Mouse (Mus musculus) lung, embryonic 15.5 days (tissue): ENCODE results near the gene Igsf3. TPM values are rescaled to one million over a fixed set of nuclear protein-coding genes. Genes with fewer than 3 reads are reported as not detected.
A peak's percentile ranks its signal among the peaks of the same experiment; 100 is the strongest.
"Not testable (repeated sequence)": the region's sequence is repeated elsewhere in the genome, so short reads cannot be mapped to it uniquely, and the experiment has no call there.

Experiments used
- ATAC-seq: fragments of 200-750 bp; cut with Nextera tagmentation; 2 replicates; pipeline ENCODE4 v1.8.0; 2017; ENCODE audit warnings: moderate number of reproducible peaks, borderline replicate concordance; ENCODE audit not compliant: low FRiP score, low TSS enrichment; ENCODE audit errors: extremely low read depth
- H3K27ac ChIP-seq: fragments of 300-500 bp; sonication (generic); 2 replicates; pipeline ENCODE4 v1.5.1; 2015; ENCODE audit warnings: moderate library complexity, mild to moderate bottlenecking, inconsistent platforms
- H3K27me3 ChIP-seq: fragments of 300-500 bp; sonication (generic); 2 replicates; pipeline ENCODE4 v1.6.1; 2015; ENCODE audit warnings: inconsistent platforms
- H3K36me3 ChIP-seq: fragments of 300-500 bp; sonication (generic); 2 replicates; pipeline ENCODE4 v1.6.1; 2015; ENCODE audit warnings: inconsistent platforms
- H3K4me1 ChIP-seq: fragments of 300-500 bp; sonication (generic); 2 replicates; pipeline ENCODE4 v1.6.1; 2015; ENCODE audit warnings: inconsistent platforms
- H3K4me2 ChIP-seq: fragments of 300-500 bp; sonication (generic); 2 replicates; pipeline ENCODE4 v1.6.1; 2015; ENCODE audit warnings: inconsistent platforms, mild to moderate bottlenecking, moderate library complexity
- H3K4me3 ChIP-seq: fragments of 300-500 bp; sonication (generic); 2 replicates; pipeline ENCODE4 v1.5.1; 2015; ENCODE audit warnings: mild to moderate bottlenecking, inconsistent platforms
- H3K9ac ChIP-seq: fragments of 300-500 bp; sonication (generic); 2 replicates; pipeline ENCODE4 v1.6.1; 2015; ENCODE audit warnings: inconsistent platforms
- H3K9me3 ChIP-seq: fragments of 300-500 bp; sonication (generic); 2 replicates; pipeline ENCODE4 v1.6.1; 2016; ENCODE audit warnings: inconsistent platforms
- WGBS: fragments of 180-500 bp; shearing (Covaris S2); methylation state at CpG from one replicate; pipeline ENCODE4 v1.1.7; 2015; 5-methylcytosine and 5-hydroxymethylcytosine counted together
- polyA plus RNA-seq: library from polyadenylated mRNA; unstranded; fragments of >200 nt; fragmentation: Nextera tagmentation; extraction: Ambion mirVana; gene quantifications from 2 replicates; pipeline ENCODE4 v1.2.1, GENCODE M21; 2015

Igsf3 gene
- polyA plus RNA-seq, 1 experiment from 2014 or later: 41.3 TPM

DNA sequence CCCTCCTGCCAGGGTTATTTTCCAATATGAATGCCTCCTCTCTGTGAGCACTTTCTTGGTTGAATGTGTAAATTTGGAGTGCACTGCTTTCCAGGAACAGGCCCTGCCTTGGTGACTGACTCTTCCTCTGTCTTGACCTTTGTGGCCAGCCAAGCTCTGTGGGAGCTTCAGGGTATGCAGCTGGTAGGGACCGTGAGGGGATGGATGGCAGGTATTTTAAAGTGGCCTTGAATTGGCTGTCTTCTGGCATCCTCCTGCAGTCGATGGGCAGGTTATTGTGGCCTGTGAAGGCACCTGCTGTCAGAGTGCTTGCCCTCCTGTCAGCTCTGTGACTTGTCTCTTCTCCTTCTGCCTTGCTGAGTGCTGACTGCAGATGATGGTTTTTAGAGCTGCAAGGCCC, 33.3 kb downstream of the Igsf3 start:
- Histone ChIP-seq H3K9ac (no peak overlapping the region), H3K27me3 (no peaks in the 10 kb centered on the region), H3K27ac (peak overlapping the region; percentile 77), H3K4me1 (peaks cover 76% of the 10 kb centered on the region), H3K4me2 (no peak overlapping the region), H3K36me3 (no peaks in the 10 kb centered on the region), H3K4me3 (no peak overlapping the region), H3K9me3 (no peaks in the 10 kb centered on the region)
- ATAC-seq: no peak
- 38% methylated on average over 2 of the region's 2 CpGs for WGBS

GRCm38 (mm10) chr3:101410745-101411144, 33.9 kb downstream of the Igsf3 start:
- no peak for ATAC-seq
- 36% methylated on average over 3 of the region's 3 CpGs for WGBS
- H3K27ac ChIP-seq: peak overlapping the region; percentile 77

GRCm38 (mm10) chr3:101411626-101412025, 34.7 kb downstream of the Igsf3 start:
- 66% methylated on average over 3 of the region's 3 CpGs for WGBS
- no peak for ATAC-seq
- no peaks in the 10 kb centered on the region for H3K36me3 ChIP-seq
- no peak overlapping the region for H3K4me3 ChIP-seq
- H3K27ac ChIP-seq: no peak overlapping the region; the same call in 1 of the 2 replicates
- H3K4me1 ChIP-seq: peaks cover 66% of the 10 kb centered on the region
- H3K4me2 ChIP-seq: no peak overlapping the region
- no peaks in the 10 kb centered on the region for H3K27me3 ChIP-seq
- no peak overlapping the region for H3K9ac ChIP-seq
- no peaks in the 10 kb centered on the region for H3K9me3 ChIP-seq

More at GRCm38 (mm10) chr3:101410745-101411144, 33.9 kb downstream of the Igsf3 start:
- Histone ChIP-seq H3K4me3 (no peak overlapping the region), H3K27me3 (no peaks in the 10 kb centered on the region), H3K9ac (no peak overlapping the region), H3K4me1 (peaks cover 75% of the 10 kb centered on the region), H3K9me3 (no peaks in the 10 kb centered on the region), H3K4me2 (no peak overlapping the region), H3K36me3 (no peaks in the 10 kb centered on the region)

DNA sequence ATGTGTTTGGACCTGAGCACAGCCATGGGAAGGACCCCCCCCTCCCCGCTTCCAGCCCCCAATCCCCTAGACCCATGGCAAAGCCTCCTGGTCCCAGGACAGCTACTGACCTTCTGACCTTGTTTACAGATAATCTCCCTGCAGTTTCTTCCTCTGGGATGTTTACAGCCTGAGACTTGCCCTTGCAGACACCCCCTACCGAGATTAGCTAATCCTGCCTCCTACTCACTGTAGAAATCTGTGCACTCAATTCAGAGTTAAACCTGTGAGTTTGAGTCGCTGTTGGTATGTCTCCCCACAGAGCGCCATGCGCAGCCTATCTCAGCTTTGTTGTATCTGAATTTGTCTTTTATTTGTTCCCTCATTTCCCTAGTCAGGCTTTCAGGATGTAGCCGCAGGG, 35.2 kb downstream of the Igsf3 start:
- Histone ChIP-seq H3K4me2 (no peak overlapping the region), H3K9me3 (no peaks in the 10 kb centered on the region), H3K27me3 (no peaks in the 10 kb centered on the region), H3K4me3 (no peak overlapping the region), H3K4me1 (peaks cover 63% of the 10 kb centered on the region), H3K36me3 (no peaks in the 10 kb centered on the region), H3K27ac (no peak overlapping the region), H3K9ac (no peak overlapping the region)
- 80% methylated on average over 6 of the region's 6 CpGs for WGBS
- no peak for ATAC-seq

DNA sequence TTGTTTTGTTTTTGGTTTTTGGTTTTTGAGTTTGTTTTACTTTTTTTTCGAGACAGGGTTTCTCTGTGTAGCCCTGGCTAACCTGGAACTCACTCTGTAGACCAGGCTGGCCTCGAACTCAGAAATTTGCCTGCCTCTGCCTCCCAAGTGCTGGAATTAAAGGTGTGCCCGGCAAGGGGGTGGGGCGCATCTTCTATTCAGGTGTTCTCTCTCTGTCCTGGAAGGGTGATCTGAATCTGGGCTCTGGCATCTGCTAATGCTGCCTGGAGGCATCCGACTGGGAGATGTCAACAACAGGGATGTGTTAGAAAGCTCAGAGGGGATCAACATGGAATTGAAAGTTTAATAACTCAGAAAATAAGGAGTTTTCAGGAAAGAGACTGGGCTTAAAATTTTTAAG, 36.1 kb downstream of the Igsf3 start:
- not testable (repeated sequence) for H3K9me3 ChIP-seq, H3K9ac ChIP-seq, ATAC-seq, H3K36me3 ChIP-seq, H3K27ac ChIP-seq, H3K27me3 ChIP-seq, H3K4me3 ChIP-seq, H3K4me2 ChIP-seq
- WGBS: 88% methylated on average over 5 of the region's 5 CpGs
- peaks cover 56% of the 10 kb centered on the region for H3K4me1 ChIP-seq

- 46% methylated on average over 18 of the region's 18 CpGs for WGBS
- Histone ChIP-seq H3K9me3 (no peaks in the 10 kb centered on the region), H3K27me3 (no peaks in the 10 kb centered on the region), H3K4me3 (no peak overlapping the region), H3K4me1 (peaks cover 13% of the 10 kb centered on the region), H3K4me2 (no peak overlapping the region), H3K36me3 (no peaks in the 10 kb centered on the region), H3K27ac (no peak overlapping the region), H3K9ac (no peak overlapping the region)
- no peak for ATAC-seq
Observed at GRCm38 (mm10) chr3:101418740-101419652, 42.1 kb downstream of the Igsf3 start.

GRCm38 (mm10) chr3:101419653-101419994, 42.7 kb downstream of the Igsf3 start:
- WGBS: 40% methylated on average over 10 of the region's 10 CpGs
- no peak overlapping the region for H3K9ac ChIP-seq
- no peaks in the 10 kb centered on the region for H3K27me3 ChIP-seq
- no peak overlapping the region for H3K27ac ChIP-seq
- H3K4me3 ChIP-seq: no peak overlapping the region
- H3K4me2 ChIP-seq: no peak overlapping the region
- no peak for ATAC-seq
- no peaks in the 10 kb centered on the region for H3K9me3 ChIP-seq
- H3K36me3 ChIP-seq: no peaks in the 10 kb centered on the region
- H3K4me1 ChIP-seq: peaks cover 14% of the 10 kb centered on the region

- ATAC-seq: no peak
- H3K4me1 ChIP-seq: peaks cover 8% of the 10 kb centered on the region
- no peak overlapping the region for H3K4me3 ChIP-seq
- no peak overlapping the region for H3K27ac ChIP-seq
- H3K9ac ChIP-seq: no peak overlapping the region
- no peaks in the 10 kb centered on the region for H3K9me3 ChIP-seq
- H3K27me3 ChIP-seq: no peaks in the 10 kb centered on the region
- H3K36me3 ChIP-seq: peaks cover 10% of the 10 kb centered on the region
- no peak overlapping the region for H3K4me2 ChIP-seq
- WGBS: 30% methylated on average over 4 of the region's 4 CpGs
Observed at GRCm38 (mm10) chr3:101423188-101423587, 46.3 kb downstream of the Igsf3 start.

DNA sequence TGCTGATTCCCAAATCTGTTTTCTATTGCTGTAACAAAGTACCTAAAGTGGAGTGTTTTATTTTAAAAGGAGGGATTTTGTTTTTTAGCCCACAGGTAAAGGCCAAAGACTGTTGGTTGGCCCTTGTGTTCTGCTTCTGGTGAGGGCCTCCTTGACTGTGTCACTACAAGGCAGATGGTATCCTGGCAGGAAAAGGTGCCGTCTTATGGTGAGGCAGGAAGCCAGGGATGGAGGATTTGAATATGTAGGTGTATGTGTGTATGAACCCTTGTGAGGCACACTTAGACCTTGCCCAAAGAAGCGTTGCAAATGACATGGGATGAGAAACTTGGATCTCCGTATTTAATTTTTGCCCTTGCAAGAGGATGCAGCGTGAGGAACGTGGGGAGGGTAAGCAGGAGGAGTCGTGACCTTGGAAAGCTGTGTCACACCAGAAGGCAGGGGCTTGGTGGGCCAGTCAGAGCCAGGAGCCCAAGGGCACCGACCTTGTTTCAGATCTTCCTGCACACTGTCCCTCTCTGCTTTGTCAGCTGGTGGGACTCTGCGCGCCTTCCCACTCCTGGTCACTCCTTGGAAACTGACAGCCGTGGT, 47.5 kb downstream of the Igsf3 start:
- H3K4me2 ChIP-seq: no peak overlapping the region
- no peak overlapping the region for H3K4me3 ChIP-seq
- H3K9ac ChIP-seq: no peak overlapping the region
- peaks cover 8% of the 10 kb centered on the region for H3K4me1 ChIP-seq
- H3K27ac ChIP-seq: no peak overlapping the region
- H3K27me3 ChIP-seq: no peaks in the 10 kb centered on the region
- ATAC-seq: no peak
- peaks cover 13% of the 10 kb centered on the region for H3K36me3 ChIP-seq
- no peaks in the 10 kb centered on the region for H3K9me3 ChIP-seq
- WGBS: 68% methylated on average over 10 of the region's 10 CpGs

GRCm38 (mm10) chr3:101429982-101430754, 53.3 kb downstream of the Igsf3 start:
- H3K4me2 ChIP-seq: no peak overlapping the region
- 39% methylated on average over 8 of the region's 8 CpGs for WGBS
- H3K27ac ChIP-seq: peak overlapping the region; percentile 60
- peaks cover 19% of the 10 kb centered on the region for H3K36me3 ChIP-seq
- H3K4me3 ChIP-seq: no peak overlapping the region
- H3K4me1 ChIP-seq: peaks cover 7% of the 10 kb centered on the region; the same call in 1 of the 2 replicates
- H3K9me3 ChIP-seq: no peaks in the 10 kb centered on the region
- H3K9ac ChIP-seq: no peak overlapping the region
- ATAC-seq: peak; percentile 71
- no peaks in the 10 kb centered on the region for H3K27me3 ChIP-seq

GRCm38 (mm10) chr3:101430755-101431115, 53.9 kb downstream of the Igsf3 start:
- Histone ChIP-seq H3K4me1 (peaks cover 7% of the 10 kb centered on the region; the same call in 1 of the 2 replicates), H3K4me3 (no peak overlapping the region), H3K9ac (no peak overlapping the region), H3K27ac (peak overlapping the region; percentile 60), H3K4me2 (no peak overlapping the region), H3K9me3 (no peaks in the 10 kb centered on the region), H3K27me3 (no peaks in the 10 kb centered on the region), H3K36me3 (peaks cover 19% of the 10 kb centered on the region)
- WGBS: 41% methylated on average over 2 of the region's 2 CpGs
- ATAC-seq: peak; percentile 62

DNA sequence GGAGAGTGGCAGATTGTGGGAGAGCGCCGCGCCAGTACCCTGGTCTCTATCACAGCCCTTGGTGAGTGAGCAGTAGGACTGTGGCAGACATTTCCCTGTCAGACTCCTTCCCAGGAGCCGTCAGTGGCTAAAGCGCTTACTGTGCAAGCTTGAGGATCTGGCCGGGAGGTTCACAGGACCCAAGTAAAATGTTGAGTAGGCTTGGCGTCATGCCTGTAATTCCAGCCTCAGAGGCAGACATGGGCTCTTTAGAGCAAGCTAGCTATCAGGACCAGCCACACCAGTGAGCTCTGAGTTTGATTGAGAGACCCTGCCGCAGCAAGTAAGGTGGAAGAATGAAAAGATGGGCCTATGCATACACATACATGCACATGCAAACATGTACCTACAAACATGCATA, 58.8 kb downstream of the Igsf3 start:
- ATAC-seq: no peak
- WGBS: 82% methylated on average over 8 of the region's 8 CpGs
- no peak overlapping the region for H3K9ac ChIP-seq
- H3K4me1 ChIP-seq: peaks cover 7% of the 10 kb centered on the region; the same call in 1 of the 2 replicates
- H3K27ac ChIP-seq: no peak overlapping the region
- no peaks in the 10 kb centered on the region for H3K9me3 ChIP-seq
- peaks cover 23% of the 10 kb centered on the region for H3K36me3 ChIP-seq
- no peak overlapping the region for H3K4me2 ChIP-seq
- H3K4me3 ChIP-seq: no peak overlapping the region
- H3K27me3 ChIP-seq: no peaks in the 10 kb centered on the region
